ENCODE assay signal across 26 mouse cellular contexts in the genomic region with DNA sequence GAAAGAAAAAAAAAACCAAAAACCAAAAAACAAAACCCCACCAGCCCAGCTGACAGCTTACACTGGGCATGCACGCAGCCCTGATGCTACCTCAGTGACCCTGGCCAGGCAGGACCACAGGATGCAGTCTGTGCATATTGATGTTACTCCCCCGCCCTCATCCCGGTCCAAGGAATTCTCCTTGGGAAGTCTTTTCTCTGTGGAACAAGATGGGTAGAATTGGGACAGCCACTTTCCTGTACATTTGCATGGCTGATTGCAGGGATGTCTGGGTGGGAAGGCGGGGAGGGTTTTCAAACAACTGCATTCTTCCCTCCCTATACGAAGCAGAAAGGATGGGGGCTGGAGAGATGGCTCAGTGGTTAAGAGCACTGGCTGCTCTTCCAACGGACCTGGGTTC. TPM values are rescaled to one million over a fixed set of nuclear protein-coding genes. Genes with fewer than 3 reads are reported as not detected.
DNase-seq lines count a peak whose midpoint lies in the region; ATAC-seq and TF ChIP-seq lines count a peak whose summit lies in the region.
"Had no signal": no experiment of that assay in that cellular context is flagged by ENCODE, and none has a peak within 500 bp of the region (broad histone marks: within the 10 kb centered on the region; RNA-seq: fewer than 3 reads in every experiment).

No protein-coding gene starts in this region.

- no peak for ATAC-seq in heart, embryonic 11.5 days (replicated peaks; ENCODE audit: insufficient number of reproducible peaks, low FRiP score, low TSS enrichment)
- no peak for ATAC-seq in limb, embryonic 15.5 days (ENCODE audit: insufficient number of reproducible peaks, low FRiP score, low TSS enrichment, low read depth)
- ATAC-seq: forebrain, embryonic 15.5 days; hindbrain, embryonic 16.5 days had no signal

- DNase-seq in heart, adult 11 months = peak; percentile 86
- DNase-seq in limb, embryonic 10.5 days (ENCODE audit: low spot score) = no peak
- peak; percentile 67 for DNase-seq in ZHBTc4 (ENCODE audit: low read depth, low spot score)
- DNase-seq in urinary bladder, postnatal 25 days (ENCODE audit: low spot score) = no peak
- DNase-seq: adrenal gland, postnatal 10 days; cerebellum, adult 8-10 months; cerebellum, postnatal 25 days; gastrocnemius, postnatal 25 days; kidney, adult 2 months; kidney, postnatal 36 days; liver, postnatal 0 days; right cerebral cortex, postnatal 4 days; thymus, adult 18-20 months; thymus, postnatal 36 days had no signal

- no peak overlapping the region for H3K9ac ChIP-seq in heart, embryonic 11.5 days (ENCODE audit: low read depth, low read length)
- no peak overlapping the region for H3K9ac ChIP-seq in limb, embryonic 15.5 days
- H3K9ac ChIP-seq: forebrain, embryonic 15.5 days; limb, embryonic 13.5 days; liver, embryonic 12.5 days; liver, postnatal 0 days; midbrain, embryonic 12.5 days; neural tube, embryonic 13.5 days had no signal

- no peaks in the 10 kb centered on the region for H3K9me3 ChIP-seq in heart, embryonic 11.5 days (replicated peaks; ENCODE audit: control insufficient read depth, low read length)
- no peaks in the 10 kb centered on the region for H3K9me3 ChIP-seq in limb, embryonic 15.5 days
- H3K9me3 ChIP-seq in limb, embryonic 10.5 days (replicated peaks) = no peaks in the 10 kb centered on the region
- no peaks in the 10 kb centered on the region for H3K9me3 ChIP-seq in E14TG2a.4 (ENCODE audit: low read length)
- H3K9me3 ChIP-seq: forebrain, embryonic 15.5 days; limb, embryonic 13.5 days; liver, embryonic 12.5 days; midbrain, embryonic 12.5 days; neural tube, embryonic 13.5 days had no signal

- H3K4me1 ChIP-seq in heart, embryonic 11.5 days (ENCODE audit: control insufficient read depth, insufficient read depth, low read length) = no peaks in the 10 kb centered on the region
- peaks cover 5% of the 10 kb centered on the region; the same call in 1 of the 2 replicates for H3K4me1 ChIP-seq in limb, embryonic 15.5 days
- H3K4me1 ChIP-seq in limb, embryonic 10.5 days = 0 out of 2 replicates have a peak, but pooled peaks cover 5% of the 10 kb centered on the region
- peaks cover 87% of the 10 kb centered on the region for H3K4me1 ChIP-seq in E14TG2a.4 (replicated peaks; ENCODE audit: low read depth, low read length)
- H3K4me1 ChIP-seq: forebrain, embryonic 15.5 days; midbrain, embryonic 12.5 days; neural tube, embryonic 13.5 days had no signal

- H3K36me3 ChIP-seq in heart, embryonic 11.5 days (ENCODE audit: control insufficient read depth, insufficient read depth, low read length) = no peaks in the 10 kb centered on the region
- no peaks in the 10 kb centered on the region for H3K36me3 ChIP-seq in limb, embryonic 15.5 days
- H3K36me3 ChIP-seq in limb, embryonic 10.5 days = no peaks in the 10 kb centered on the region
- no peaks in the 10 kb centered on the region for H3K36me3 ChIP-seq in E14TG2a.4 (ENCODE audit: insufficient read depth, low read length)
- H3K36me3 ChIP-seq: forebrain, embryonic 15.5 days; limb, embryonic 13.5 days; liver, embryonic 12.5 days; midbrain, embryonic 12.5 days; neural tube, embryonic 13.5 days had no signal

- H3K27ac ChIP-seq in heart, embryonic 11.5 days (ENCODE audit: low read depth, low read length) = no peak overlapping the region
- H3K27ac ChIP-seq in limb, embryonic 15.5 days = peak overlapping the region; percentile 62; the same call in 1 of the 2 replicates
- H3K27ac ChIP-seq in limb, embryonic 10.5 days = no peak overlapping the region
- H3K27ac ChIP-seq: forebrain, embryonic 15.5 days; layer of hippocampus, adult 2 months; left cerebral cortex, adult 2 months; limb, embryonic 13.5 days; liver, embryonic 12.5 days; midbrain, embryonic 12.5 days; neural tube, embryonic 13.5 days; stomach, postnatal 0 days had no signal

- no peak overlapping the region for H3K4me2 ChIP-seq in heart, embryonic 11.5 days
- H3K4me2 ChIP-seq in limb, embryonic 15.5 days = no peak overlapping the region
- H3K4me2 ChIP-seq: forebrain, embryonic 15.5 days; limb, embryonic 13.5 days; midbrain, embryonic 12.5 days; neural tube, embryonic 13.5 days had no signal

- H3K4me3 ChIP-seq in heart, embryonic 11.5 days (ENCODE audit: low read depth, low read length) = no peak overlapping the region
- H3K4me3 ChIP-seq in limb, embryonic 15.5 days = no peak overlapping the region
- H3K4me3 ChIP-seq in limb, embryonic 10.5 days = no peak overlapping the region
- peak overlapping the region; percentile 74 for H3K4me3 ChIP-seq in E14TG2a.4 (replicated peaks; ENCODE audit: low read length)
- H3K4me3 ChIP-seq: forebrain, embryonic 15.5 days; layer of hippocampus, adult 2 months; left cerebral cortex, adult 2 months; limb, embryonic 13.5 days; midbrain, embryonic 12.5 days; neural tube, embryonic 13.5 days had no signal

- H3K27me3 ChIP-seq in heart, embryonic 11.5 days (ENCODE audit: control insufficient read depth, insufficient read depth, low read length) = peaks cover under 1% of the 10 kb centered on the region; the same call in 1 of the 2 replicates
- no peaks in the 10 kb centered on the region for H3K27me3 ChIP-seq in limb, embryonic 15.5 days
- H3K27me3 ChIP-seq in limb, embryonic 10.5 days (ENCODE audit: low read depth, poor library complexity, severe bottlenecking) = no peaks in the 10 kb centered on the region
- H3K27me3 ChIP-seq in E14TG2a.4 (ENCODE audit: insufficient read depth, low read length) = no peaks in the 10 kb centered on the region
- H3K27me3 ChIP-seq: forebrain, embryonic 15.5 days; limb, embryonic 13.5 days; midbrain, embryonic 12.5 days; neural tube, embryonic 13.5 days had no signal

- no peak for TF ChIP-seq CTCF in E14TG2a.4 (conservative IDR thresholded peaks at IDR 0.05; ENCODE audit: low read length)

- 75% methylated on average over 6 of the region's 6 CpGs for WGBS in heart, embryonic 11.5 days (ENCODE audit: insufficient replicate concordance)
- 76% methylated on average over 6 of the region's 6 CpGs for WGBS in limb, embryonic 15.5 days
- 74% methylated on average over 6 of the region's 6 CpGs for WGBS in limb, embryonic 10.5 days

RNA-seq across cellular contexts. Expression of a gene that starts 40.7 kb away (rescaled TPM):
- 14.3 and 14.5 TPM in 2 replicates for polyA plus RNA-seq in heart, embryonic 11.5 days (2014; fragmentation: Nextera tagmentation; extraction: Ambion mirVana)
- 21.8 and 21.9 TPM in 2 replicates for polyA plus RNA-seq in limb, embryonic 15.5 days (2015; fragmentation: Nextera tagmentation; extraction: Ambion mirVana)
- polyA plus RNA-seq in limb, embryonic 10.5 days (2016; fragmentation: Nextera tagmentation; extraction: Ambion mirVana) = 6.8 and 9.0 TPM in 2 replicates

Comparison
In these comparisons a context has a peak if more than half of its experiments do, and no peak if none do; other contexts are left out.
1. DNase-seq: peak in heart, adult 11 months (single experiment) and ZHBTc4 (single experiment); none in limb, embryonic 10.5 days (single experiment) and urinary bladder, postnatal 25 days (single experiment).